Mouse (Mus musculus): ENCODE data around the gene Arhgap9.
A peak's percentile ranks its signal among the peaks of the same experiment; 100 is the strongest.

Arhgap9 gene

DNA sequence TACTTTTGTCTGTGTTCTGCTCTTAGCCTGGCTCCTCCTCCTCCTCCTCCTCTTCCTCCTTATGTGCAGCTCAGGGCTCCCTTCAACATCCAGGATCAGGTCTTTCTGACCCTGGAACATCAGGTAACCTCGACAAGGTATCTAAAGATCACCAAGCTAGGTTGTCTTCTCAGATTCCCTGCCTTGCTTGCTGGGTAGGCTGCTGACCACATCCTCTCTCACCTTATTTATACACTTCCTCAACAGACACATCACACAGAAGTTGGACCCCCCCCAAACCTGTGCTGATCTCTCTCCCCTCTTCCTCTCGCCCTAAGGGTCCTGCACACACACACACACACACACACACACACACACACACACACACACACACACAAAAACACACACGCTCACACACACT, at the start of gene Arhgap9:
Gene Arhgap9 (plus strand): TSS at position 344 of the 400 bp plus-strand sequence.
- peak; percentile 37 to 54 for DNase-seq

DNA sequence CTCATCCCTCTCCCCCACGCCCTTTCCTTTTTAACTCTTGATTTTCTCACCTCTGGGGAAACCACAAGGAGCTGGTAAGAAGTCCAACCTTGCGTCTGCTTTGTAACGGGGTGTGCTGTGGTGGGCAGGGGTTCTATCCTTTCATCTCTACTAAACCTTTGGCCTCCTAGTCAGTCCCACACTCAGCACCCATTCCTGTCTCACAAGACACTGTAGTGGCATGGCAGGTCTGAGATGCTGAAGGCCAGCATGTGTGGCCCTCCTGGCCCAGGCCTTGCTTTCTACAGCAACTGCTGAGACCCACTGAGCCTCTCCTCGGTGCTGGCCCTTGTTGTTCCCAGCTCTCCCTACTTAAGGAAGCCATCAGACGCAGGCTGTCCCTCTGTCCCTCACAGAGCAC, 49.4 kb upstream of the Arhgap9 start:
- no peak for DNase-seq

DNA sequence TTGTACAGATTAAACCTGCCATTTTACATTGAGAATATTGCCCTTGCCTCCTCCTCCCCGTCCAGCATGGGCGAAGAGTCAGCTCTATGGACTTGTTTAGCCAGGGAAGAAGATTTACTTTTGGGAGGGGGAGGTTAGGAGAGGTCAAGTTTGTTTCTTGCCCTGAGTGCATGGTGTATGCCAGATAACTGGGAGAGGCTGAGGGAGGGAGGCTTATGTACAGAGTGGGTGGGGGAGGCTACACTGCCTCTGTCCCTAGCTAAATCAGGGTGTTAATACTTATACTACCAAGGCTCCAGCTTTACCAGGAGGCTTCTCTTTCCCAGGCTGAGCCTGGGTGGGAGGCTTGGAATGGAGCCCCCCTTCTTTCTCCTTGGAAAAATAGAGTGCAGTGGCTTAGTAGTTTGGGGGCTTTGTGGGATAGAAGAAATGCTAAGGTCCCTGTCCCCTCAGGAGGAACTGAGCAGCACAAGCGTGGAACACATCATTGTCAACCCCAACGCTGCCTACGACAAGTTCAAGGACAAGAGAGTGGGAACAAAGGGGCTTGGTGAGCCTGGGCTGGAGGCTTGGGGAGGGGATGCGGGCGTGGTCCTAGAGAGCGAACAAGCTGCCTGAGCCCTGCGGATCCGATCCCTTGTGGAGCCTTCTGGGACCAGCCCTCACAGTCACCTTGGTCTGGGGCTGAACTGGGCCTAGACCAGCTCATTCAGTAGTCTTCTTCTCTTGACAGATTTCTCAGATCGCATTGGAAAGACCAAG, 47.3 kb upstream of the Arhgap9 start:
- no peak for DNase-seq

GRCm38 (mm10) chr10:127279730-127280129, 42.0 kb upstream of the Arhgap9 start:
- DNase-seq, result no peak

- DNase-seq, result no peak
These were observed 40.4 kb upstream of the Arhgap9 start for GRCm38 (mm10) chr10:127281316-127281715.

DNA sequence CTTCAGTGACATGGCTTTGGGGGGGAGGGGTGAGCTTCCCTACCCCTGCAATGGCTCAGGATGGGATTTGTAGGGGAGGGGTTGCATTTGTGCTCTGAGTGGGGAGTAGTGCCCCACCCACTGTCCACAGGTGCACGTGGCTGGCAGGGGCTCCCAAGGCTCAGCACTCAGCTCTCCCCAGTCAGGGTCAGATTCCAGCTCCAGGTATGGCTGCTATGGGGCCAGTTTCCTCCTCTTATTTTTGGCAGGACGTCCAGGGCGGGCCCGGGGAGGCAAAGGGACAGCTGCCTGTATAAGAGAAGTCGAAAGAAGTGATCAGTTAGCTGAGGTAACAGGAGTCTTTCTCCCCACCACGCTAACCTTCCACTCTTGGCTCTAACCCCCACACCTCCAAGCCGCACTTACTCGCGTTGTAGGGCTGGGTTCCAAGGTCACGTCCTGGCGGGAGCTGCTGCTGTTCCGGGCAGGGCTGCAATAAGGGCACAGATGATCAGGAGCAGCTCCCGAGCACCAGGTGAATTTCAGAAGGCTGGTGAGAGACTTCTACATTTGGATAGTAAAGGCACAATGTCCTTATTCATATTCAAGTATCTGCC, 39.0 kb upstream of the Arhgap9 start:
- no peak for DNase-seq

- no peak for DNase-seq
These were observed 37.6 kb upstream of the Arhgap9 start for GRCm38 (mm10) chr10:127284105-127284622.

GRCm38 (mm10) chr10:127284724-127285500, 36.9 kb upstream of the Arhgap9 start:
- DNase-seq, result no peak

- no peak for DNase-seq
These were observed 36.1 kb upstream of the Arhgap9 start for GRCm38 (mm10) chr10:127285644-127286043.

- DNase-seq, result no peak
These were observed 35.6 kb upstream of the Arhgap9 start for GRCm38 (mm10) chr10:127286194-127286593.

GRCm38 (mm10) chr10:127286730-127287129, 35.0 kb upstream of the Arhgap9 start:
- peak in 1 of 2 experiments; percentile 42 for DNase-seq

- DNase-seq, result no peak
These were observed 34.4 kb upstream of the Arhgap9 start for GRCm38 (mm10) chr10:127287271-127287935.

DNA sequence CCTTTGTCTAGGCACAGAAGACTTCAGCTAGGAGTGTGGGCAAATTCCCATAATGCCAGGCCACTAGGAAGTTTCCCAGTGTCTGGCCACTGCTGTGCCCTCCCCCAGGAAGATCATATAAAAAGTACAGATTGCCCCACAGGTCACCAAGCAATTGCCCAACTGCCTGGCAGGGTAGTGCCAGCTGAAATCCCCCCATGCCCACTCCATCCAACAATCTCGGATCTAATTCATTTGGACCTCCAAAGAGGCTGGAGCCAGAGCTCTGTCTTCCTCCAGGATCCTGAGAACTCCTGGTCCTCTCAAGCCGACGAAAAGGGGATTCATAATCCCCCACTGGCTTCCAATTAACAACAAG, 33.8 kb upstream of the Arhgap9 start:
- no peak for DNase-seq

DNA sequence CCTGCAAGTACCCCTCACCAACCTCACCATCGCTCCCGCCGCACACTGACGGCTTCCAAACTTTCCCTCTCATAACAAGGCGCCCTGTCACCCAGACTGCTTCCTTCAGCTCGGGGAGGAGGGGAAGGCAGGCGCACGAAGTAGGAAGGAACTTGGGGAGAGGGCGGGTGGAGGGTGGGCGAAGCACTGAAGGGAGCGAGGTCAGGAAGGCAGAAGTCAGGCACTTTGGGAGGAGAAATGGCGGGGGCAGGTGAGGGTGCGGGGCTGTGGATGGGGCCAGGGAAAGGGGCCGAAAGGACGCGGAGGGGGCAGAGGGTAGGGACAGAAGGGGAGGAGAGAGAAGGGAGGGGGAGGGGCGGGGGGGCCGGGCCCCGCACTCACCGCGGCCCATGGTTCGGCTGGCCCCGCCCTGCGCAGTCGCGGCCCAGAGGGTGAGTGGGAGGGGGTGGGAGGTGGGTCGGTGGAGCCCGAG, 33.4 kb upstream of the Arhgap9 start:
- DNase-seq, result peak in 1 of 2 experiments; percentile 75

DNA sequence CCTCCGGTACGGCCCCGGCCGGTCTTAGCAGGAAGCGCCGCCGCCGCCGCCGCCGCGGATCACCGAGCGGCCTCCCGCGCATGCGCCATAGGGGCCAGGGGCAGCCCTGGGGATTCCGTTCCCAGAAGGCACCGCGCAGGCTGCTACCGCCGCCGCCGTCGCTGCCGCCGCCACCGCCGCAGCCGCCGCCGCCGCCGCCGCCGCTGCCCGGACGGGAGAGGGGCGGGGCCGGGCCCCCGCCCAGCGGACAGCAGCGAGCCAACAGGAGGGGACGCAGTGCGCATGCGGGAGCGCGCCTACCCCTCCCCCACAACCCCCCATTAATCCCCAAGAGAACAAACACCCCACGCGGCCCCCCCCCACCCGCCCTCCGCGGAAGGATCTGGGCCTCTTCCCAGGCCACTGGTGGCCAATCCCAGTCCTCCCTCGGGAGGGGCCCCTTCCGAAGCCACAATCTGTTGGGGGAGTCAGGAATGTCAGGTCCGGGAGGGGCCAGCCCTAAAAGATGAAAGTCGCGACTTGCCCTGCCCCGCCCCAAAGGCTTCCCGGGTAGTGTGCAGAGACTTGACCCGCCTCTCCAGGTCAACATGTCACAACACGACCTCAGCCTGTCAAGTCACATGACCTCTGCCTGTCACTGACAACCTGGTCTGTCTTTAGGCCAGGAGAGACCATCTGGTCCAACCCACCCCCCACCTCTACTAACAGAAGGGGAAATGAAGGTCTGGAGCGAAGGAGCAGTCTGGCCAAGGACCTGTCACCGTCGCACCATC, 32.8 kb upstream of the Arhgap9 start, which contains the start of gene Mbd6:
Gene Mbd6 (minus strand): TSS at position 219 of the 773 bp plus-strand sequence.
- peak; percentile 88 to 93 for DNase-seq

GRCm38 (mm10) chr10:127289573-127290191, 32.1 kb upstream of the Arhgap9 start:
- DNase-seq, result peak; percentile 51

DNA sequence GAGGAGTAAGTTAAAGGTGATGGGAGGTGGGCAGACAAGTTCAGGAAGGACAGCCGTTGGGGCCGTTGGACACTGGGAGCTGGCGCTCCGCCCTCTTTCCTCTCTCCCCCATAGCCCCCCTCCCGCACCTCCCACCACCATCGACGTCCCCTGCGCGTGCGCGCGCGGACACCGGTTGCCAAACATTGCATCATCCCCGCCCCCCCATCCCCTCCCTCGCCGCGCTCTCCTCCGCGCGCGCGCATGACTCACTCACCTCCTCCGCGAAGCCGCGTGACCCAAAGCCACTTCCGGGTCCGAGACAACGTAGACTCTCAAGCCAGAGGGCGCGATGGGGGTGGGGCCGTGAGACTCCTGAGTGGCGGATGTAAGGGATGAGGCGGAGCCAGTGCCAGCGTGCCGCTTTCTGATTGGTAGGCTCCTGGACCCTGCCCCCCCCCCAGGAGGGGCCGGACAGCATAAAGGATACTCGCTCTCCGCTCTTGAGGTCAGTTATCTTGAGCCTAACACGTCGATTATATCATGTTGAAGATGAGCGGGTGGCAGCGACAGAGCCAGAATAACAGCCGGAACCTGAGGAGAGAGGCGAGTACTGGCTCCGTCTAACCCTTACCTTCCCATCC, 31.3 kb upstream of the Arhgap9 start:
- DNase-seq, result peak; percentile 99 to 100

DNA sequence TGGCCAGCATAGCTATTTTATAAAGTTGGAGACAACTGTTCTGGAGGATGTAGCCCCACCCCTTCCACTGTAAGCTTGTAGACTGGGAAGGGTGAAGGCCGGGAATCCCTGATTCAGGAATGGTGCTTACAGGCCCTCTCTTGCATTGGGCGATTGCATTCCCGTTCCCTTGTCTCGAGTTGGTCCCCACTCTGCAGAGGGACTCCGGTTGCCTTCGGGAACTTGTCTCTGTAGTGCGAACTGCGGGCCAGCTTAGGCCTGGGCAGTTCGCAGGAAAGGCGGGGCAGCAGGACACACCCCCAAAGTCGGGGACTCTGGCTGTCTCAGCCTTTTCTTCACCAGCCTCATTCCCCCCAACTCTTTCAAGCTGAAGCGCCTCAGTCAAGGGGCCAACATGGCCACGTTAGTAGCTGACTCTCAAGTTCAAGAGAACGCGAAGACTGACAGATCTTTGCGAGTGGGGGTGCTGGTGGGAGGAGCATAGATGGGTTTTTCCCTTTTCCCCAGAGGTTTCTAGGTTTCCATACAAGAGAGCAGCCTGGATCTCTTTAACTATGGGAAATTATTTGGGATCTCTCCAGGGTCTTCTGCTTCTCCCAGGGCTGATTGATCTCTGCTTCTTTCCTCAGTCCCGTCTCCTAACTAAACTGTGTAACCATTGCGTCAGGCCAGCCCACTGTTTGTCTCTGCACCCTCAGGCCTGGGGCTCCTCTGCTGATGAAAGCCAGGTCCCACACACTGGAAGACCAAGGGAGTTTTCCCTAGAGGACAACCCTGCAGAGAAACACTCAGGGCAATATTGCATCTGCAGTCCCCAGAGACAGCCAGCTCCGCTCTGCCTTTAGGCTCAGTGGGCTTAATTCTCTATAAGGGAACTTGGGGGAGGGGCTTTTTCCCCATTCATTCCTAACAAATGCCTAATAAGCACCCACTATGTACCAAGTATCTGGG, 30.6 kb upstream of the Arhgap9 start:
- DNase-seq, result peak; percentile 56 to 70

- no peak for DNase-seq
These were observed 29.7 kb upstream of the Arhgap9 start for GRCm38 (mm10) chr10:127291881-127292638.
